Mouse (Mus musculus) midbrain, embryonic 16.5 days (tissue): ENCODE results near the gene Il17f. TPM values are rescaled to one million over a fixed set of nuclear protein-coding genes. Genes with fewer than 3 reads are reported as not detected.

Source experiments
- ATAC-seq: fragments of 200-750 bp; cut with Nextera tagmentation; 2 replicates; pipeline ENCODE4 v1.8.0; 2017; ENCODE audit warnings: moderate TSS enrichment
- H3K27ac ChIP-seq: fragments of 300-500 bp; sonication (generic); 2 replicates; pipeline ENCODE4 v1.5.1; 2014; ENCODE audit warnings: mild to moderate bottlenecking, low read length, mixed read lengths
- H3K27me3 ChIP-seq: fragments of 300-500 bp; sonication (generic); 2 replicates; pipeline ENCODE4 v1.6.1; 2014; ENCODE audit warnings: low read depth, low read length, mixed read lengths; ENCODE audit not compliant: control insufficient read depth, insufficient read depth
- H3K36me3 ChIP-seq: fragments of 300-500 bp; sonication (generic); 2 replicates; pipeline ENCODE4 v1.6.1; 2014; ENCODE audit warnings: mild to moderate bottlenecking, low read length, moderate library complexity, mixed read lengths; ENCODE audit not compliant: control insufficient read depth, insufficient read depth
- H3K4me1 ChIP-seq: fragments of 300-500 bp; sonication (generic); 2 replicates; pipeline ENCODE4 v1.6.1; 2014; ENCODE audit warnings: mild to moderate bottlenecking, low read length, mixed read lengths; ENCODE audit not compliant: control insufficient read depth, insufficient read depth
- H3K4me2 ChIP-seq: fragments of 300-500 bp; sonication (generic); 2 replicates; pipeline ENCODE4 v1.6.1; 2014; ENCODE audit warnings: mild to moderate bottlenecking, low read length, mixed read lengths
- H3K4me3 ChIP-seq: fragments of 300-500 bp; sonication (generic); 2 replicates; pipeline ENCODE4 v1.5.1; 2014; ENCODE audit warnings: low read depth, mild to moderate bottlenecking, low read length, moderate library complexity, mixed read lengths
- H3K9ac ChIP-seq: fragments of 300-500 bp; sonication (generic); 2 replicates; pipeline ENCODE4 v1.6.1; 2014; ENCODE audit warnings: low read depth, low read length, mixed read lengths
- H3K9me3 ChIP-seq: fragments of 300-500 bp; sonication (generic); replicated peaks from 2 replicates; pipeline ENCODE4 v1.6.1; 2014; ENCODE audit warnings: mild to moderate bottlenecking, low read length, mixed read lengths; ENCODE audit not compliant: control insufficient read depth, poor library complexity, severe bottlenecking
- WGBS: fragments of 180-500 bp; shearing (Covaris S2); extraction: QIAGEN DNeasy Blood & Tissue Kit; methylation state at CpG from one replicate; pipeline ENCODE4 v1.1.7; 2014; 5-methylcytosine and 5-hydroxymethylcytosine counted together
- polyA plus RNA-seq: library from polyadenylated mRNA; unstranded; fragments of >200 nt; fragmentation: Nextera tagmentation; extraction: Ambion mirVana; gene quantifications from 2 replicates; pipeline ENCODE4 v1.2.1, GENCODE M21; 2015

The Il17f gene
- polyA plus RNA-seq, 1 experiment from 2014 or later, result not detected

DNA sequence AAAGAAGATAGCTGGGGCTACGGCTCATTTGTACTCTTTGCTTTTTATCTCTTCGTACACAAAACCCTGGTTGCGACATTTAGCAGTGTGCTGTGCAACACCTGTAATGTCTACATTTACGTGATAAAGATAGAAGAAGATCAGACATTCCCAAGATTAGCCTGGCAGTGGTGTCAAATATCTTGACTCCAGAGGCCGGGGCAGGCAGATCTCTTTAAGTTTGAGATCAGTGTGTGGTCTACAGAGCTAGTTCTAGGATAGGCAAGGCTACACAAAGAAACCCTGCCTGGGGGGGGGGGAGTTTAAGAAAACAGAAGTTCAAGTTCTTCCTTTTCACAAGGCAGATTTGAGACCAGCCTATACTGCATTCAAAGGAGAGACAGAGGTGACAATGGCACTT lies 30.1 kb downstream of the Il17f start:
- WGBS, result 86% methylated on average over 5 of the region's 5 CpGs

DNA sequence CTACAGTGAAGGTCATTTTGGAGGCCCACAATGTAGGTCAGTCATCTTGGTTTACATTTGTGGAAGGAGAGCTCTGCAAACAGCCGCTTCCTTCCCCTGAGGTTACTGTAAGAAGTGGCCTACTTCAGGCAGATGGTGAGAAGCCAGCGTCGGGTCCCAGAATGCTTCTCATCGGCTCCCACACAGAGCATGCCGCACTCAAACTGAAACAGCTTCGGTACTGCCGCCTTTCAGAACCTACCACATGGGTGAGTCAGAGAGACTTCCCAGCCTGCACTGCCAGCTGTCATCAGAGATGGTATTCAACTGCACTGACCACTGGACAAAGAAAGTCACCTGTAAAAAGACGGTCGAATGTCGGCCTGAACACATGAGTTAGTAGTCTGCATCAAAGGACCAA lies 30.6 kb downstream of the Il17f start:
- WGBS, result 91% methylated on average over 10 of the region's 10 CpGs
- Histone ChIP-seq H3K4me2 (no peak overlapping the region), H3K4me3 (no peak overlapping the region), H3K9ac (no peak overlapping the region), H3K36me3 (no peaks in the 10 kb centered on the region), H3K4me1 (no peaks in the 10 kb centered on the region), H3K27me3 (no peaks in the 10 kb centered on the region), H3K27ac (no peak overlapping the region), H3K9me3 (no peaks in the 10 kb centered on the region)
- no peak for ATAC-seq

More for the DNA sequence above, 30.1 kb downstream of the Il17f start:
- H3K9me3 ChIP-seq, result no peaks in the 10 kb centered on the region
- no peak overlapping the region for H3K9ac ChIP-seq
- no peak overlapping the region for H3K4me2 ChIP-seq
- no peaks in the 10 kb centered on the region for H3K4me1 ChIP-seq
- H3K36me3 ChIP-seq, result no peaks in the 10 kb centered on the region
- ATAC-seq, result no peak
- no peak overlapping the region for H3K27ac ChIP-seq
- no peaks in the 10 kb centered on the region for H3K27me3 ChIP-seq
- H3K4me3 ChIP-seq, result no peak overlapping the region

DNA sequence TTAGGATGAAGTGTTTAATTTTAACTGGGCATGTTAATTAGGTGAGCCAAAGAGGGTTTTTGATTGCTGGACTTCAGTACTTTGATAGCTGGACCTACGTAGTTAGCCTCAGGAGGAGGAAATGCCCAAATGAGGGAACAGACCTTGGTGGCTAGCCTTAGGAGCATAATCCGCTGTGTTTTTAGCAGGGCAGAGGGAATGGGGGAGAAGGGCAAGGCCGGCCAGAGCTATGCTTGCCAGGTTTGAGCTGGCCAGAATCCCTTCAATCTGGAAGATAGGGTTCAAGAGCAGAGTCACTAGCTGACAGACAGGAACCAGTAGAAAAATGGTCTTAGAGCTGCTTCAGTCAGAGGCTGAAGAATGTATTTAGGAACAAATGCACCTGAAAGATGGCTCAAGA lies 32.8 kb downstream of the Il17f start:
- no peak overlapping the region for H3K9ac ChIP-seq
- no peaks in the 10 kb centered on the region for H3K36me3 ChIP-seq
- no peak overlapping the region for H3K4me2 ChIP-seq
- 92% methylated on average over 3 of the region's 3 CpGs for WGBS
- no peak overlapping the region for H3K27ac ChIP-seq
- no peak overlapping the region for H3K4me3 ChIP-seq
- no peak for ATAC-seq
- no peaks in the 10 kb centered on the region for H3K4me1 ChIP-seq
- no peaks in the 10 kb centered on the region for H3K27me3 ChIP-seq
- no peaks in the 10 kb centered on the region for H3K9me3 ChIP-seq

DNA sequence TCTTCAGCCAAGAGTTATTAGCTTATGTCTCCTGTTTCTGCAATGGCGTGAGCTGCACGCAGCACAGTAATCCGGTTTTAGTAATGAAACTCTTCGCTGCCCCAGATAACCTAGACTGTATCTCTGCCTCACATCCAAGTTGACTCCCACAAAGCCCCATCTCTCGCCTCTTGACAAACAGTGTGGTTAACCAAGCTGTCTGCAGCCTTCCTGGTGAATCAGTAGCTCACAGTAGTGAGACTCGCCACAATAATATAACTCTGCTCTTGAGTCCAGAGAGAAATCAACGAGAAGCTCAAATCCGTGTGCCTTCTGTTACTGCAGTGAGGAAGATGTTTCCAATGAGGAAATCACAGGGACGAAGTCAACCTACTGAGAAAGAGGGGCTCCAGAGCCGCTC lies 36.0 kb downstream of the Il17f start:
- Histone ChIP-seq H3K4me1 (no peaks in the 10 kb centered on the region), H3K9me3 (no peaks in the 10 kb centered on the region), H3K27ac (no peak overlapping the region), H3K27me3 (no peaks in the 10 kb centered on the region), H3K4me3 (no peak overlapping the region), H3K9ac (no peak overlapping the region), H3K4me2 (no peak overlapping the region), H3K36me3 (no peaks in the 10 kb centered on the region)
- ATAC-seq, result no peak
- 89% methylated on average over 10 of the region's 10 CpGs for whole genome bisulfite sequencing

DNA sequence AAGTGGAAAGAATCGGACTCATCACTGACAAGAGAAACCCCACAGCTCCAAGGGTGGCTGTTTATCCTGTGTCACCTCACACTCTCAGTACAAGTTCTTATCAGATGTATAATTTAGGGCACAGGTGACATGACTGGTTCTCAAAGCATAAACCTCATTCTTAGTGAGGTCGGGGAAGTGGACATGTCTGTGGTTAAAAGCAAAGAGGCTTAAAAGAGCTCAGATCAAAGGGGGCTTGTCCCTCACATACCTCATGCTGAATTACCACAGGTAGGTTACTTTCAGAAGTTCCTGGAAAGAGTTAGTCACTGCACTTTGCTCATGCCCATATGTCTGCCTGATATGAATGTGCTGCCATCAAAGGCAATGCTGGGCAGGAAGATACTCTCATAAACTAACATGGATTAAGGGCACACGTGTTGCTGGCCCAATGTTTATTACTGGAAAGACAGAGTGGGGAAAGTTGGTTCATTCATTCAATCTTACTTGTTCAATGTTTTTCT lies 49.9 kb downstream of the Il17f start:
- Histone ChIP-seq H3K4me2 (no peak overlapping the region), H3K4me1 (no peaks in the 10 kb centered on the region), H3K27me3 (no peaks in the 10 kb centered on the region), H3K27ac (no peak overlapping the region), H3K9me3 (no peaks in the 10 kb centered on the region), H3K36me3 (no peaks in the 10 kb centered on the region), H3K4me3 (no peak overlapping the region), H3K9ac (no peak overlapping the region)
- ATAC-seq, result no peak
- 74% methylated on average over 3 of the region's 3 CpGs for whole genome bisulfite sequencing

DNA sequence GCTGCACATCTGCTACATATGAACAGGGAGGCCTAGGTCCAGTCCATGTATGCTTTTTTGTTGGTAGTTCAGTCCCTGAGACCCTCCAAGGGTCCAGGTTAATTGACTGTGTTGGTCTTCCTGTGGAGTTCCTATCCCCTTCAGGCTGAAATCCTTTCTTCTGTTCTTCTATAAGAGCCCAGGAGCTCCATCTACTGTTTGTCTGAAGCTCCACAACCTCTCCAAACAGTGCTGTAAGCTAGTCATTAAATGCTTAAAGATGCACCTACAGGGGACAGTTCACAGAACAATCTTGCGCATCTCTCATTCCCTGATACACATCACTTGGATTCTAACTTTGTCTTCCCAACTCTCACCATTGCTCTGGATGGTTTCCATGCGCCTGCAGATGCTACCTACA lies 51.9 kb downstream of the Il17f start:
- no peak for ATAC-seq
- Histone ChIP-seq H3K9me3 (no peaks in the 10 kb centered on the region), H3K27me3 (no peaks in the 10 kb centered on the region), H3K9ac (no peak overlapping the region), H3K36me3 (no peaks in the 10 kb centered on the region), H3K4me3 (no peak overlapping the region), H3K27ac (no peak overlapping the region), H3K4me1 (no peaks in the 10 kb centered on the region), H3K4me2 (no peak overlapping the region)
- 86% methylated on average over 2 of the region's 2 CpGs for WGBS

DNA sequence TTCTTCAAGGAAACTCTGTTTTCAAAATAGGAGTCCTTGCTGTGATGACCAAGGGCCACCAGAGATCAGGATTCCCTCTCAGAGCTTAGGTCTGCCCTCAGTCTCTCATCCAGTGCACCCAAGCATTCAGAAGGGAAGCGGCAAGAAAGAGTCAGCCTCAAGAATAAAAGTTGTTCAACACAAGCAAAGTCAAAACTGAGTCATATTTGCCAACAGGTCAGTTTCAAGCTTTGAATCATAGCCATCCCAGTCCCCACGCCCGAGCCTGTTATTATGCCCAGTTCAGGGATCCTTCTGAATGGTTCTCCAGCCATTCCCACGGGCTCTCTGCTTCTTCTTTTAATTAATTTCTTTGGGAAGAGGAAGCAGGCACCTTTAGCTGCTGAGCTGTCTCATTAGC lies 53.8 kb downstream of the Il17f start:
- no peak for ATAC-seq
- 81% methylated on average over 4 of the region's 4 CpGs for WGBS
- H3K36me3 ChIP-seq, result no peaks in the 10 kb centered on the region
- no peak overlapping the region for H3K4me2 ChIP-seq
- H3K27me3 ChIP-seq, result no peaks in the 10 kb centered on the region
- H3K9me3 ChIP-seq, result no peaks in the 10 kb centered on the region
- H3K4me3 ChIP-seq, result no peak overlapping the region
- no peak overlapping the region for H3K9ac ChIP-seq
- H3K4me1 ChIP-seq, result no peaks in the 10 kb centered on the region
- H3K27ac ChIP-seq, result no peak overlapping the region

DNA sequence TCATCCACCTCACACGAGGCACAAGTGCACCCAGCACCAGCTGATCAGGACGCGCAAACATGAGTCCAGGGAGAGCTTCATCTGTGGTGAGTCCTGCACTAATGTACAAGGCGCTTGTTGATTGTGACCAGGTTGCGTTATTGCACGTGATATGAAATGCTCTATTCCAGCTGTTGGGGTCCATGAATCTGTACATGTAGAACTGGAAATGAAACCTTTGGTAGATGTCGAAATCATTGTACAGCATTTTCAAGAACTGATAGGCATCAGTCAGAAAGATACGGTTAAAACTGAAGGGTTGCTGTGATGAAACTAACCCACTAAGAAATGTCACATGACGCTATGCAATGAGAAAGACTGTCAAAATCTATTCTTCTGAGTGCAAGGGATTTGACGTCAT lies 59.5 kb downstream of the Il17f start, which contains the start of gene Il17a:
Il17a (plus strand) TSS at position 3 of the 400 bp plus-strand sequence.
- Histone ChIP-seq H3K27me3 (no peaks in the 10 kb centered on the region), H3K36me3 (no peaks in the 10 kb centered on the region), H3K4me3 (no peak within 1 kb of the TSS), H3K27ac (no peak within 1 kb of the TSS), H3K4me2 (no peak within 1 kb of the TSS), H3K9ac (no peak within 1 kb of the TSS), H3K4me1 (no peaks in the 10 kb centered on the region), H3K9me3 (peaks cover 9% of the 10 kb centered on the region; the same call in 1 of the 2 replicates)
- no peak for ATAC-seq
- WGBS, result 93% methylated on average over 10 of the region's 10 CpGs
